Mouse (Mus musculus) liver, embryonic 11.5 days (tissue): ENCODE data around the gene Neu1. TPM values are rescaled to one million over a fixed set of nuclear protein-coding genes. Genes with fewer than 3 reads are reported as not detected.

ENCODE experiments used
- ATAC-seq: fragments of 200-750 bp; cut with Nextera tagmentation; replicated peaks from 2 replicates; pipeline ENCODE4 v1.8.0; 2017; ENCODE audit warnings: moderate number of reproducible peaks, mild to moderate bottlenecking, moderate TSS enrichment, moderate library complexity; ENCODE audit not compliant: low FRiP score
- DNase-seq: peaks from one replicate; pipeline ENCODE4 v3.0.0-alpha.2; 2017; ENCODE audit warnings: low spot score
- H3K27ac ChIP-seq: fragments of 300-500 bp; sonication (generic); 2 replicates; pipeline ENCODE4 v1.5.1; 2014; ENCODE audit warnings: mild to moderate bottlenecking, low read depth, low read length, control low read depth
- H3K27me3 ChIP-seq: fragments of 300-500 bp; sonication (generic); replicated peaks from 2 replicates; pipeline ENCODE4 v1.6.1; 2014; ENCODE audit warnings: low read length, mixed read lengths; ENCODE audit not compliant: control insufficient read depth, insufficient read depth
- H3K36me3 ChIP-seq: fragments of 300-500 bp; sonication (generic); 2 replicates; pipeline ENCODE4 v1.6.1; 2014; ENCODE audit warnings: mild to moderate bottlenecking, low read length, moderate library complexity, mixed read lengths; ENCODE audit not compliant: control insufficient read depth, insufficient read depth
- H3K4me1 ChIP-seq: fragments of 300-500 bp; sonication (generic); replicated peaks from 2 replicates; pipeline ENCODE4 v1.6.1; 2014; ENCODE audit warnings: low read length, mixed read lengths; ENCODE audit not compliant: control insufficient read depth, insufficient read depth
- H3K4me2 ChIP-seq: fragments of 300-500 bp; sonication (generic); 2 replicates; pipeline ENCODE4 v1.6.1; 2014; ENCODE audit warnings: mild to moderate bottlenecking, control low read depth, moderate library complexity
- H3K4me3 ChIP-seq: fragments of 300-500 bp; sonication (generic); 2 replicates; pipeline ENCODE4 v1.5.1; 2014; ENCODE audit warnings: low read depth, low read length, control low read depth
- H3K9ac ChIP-seq: fragments of 300-500 bp; sonication (generic); 2 replicates; pipeline ENCODE4 v1.6.1; 2014; ENCODE audit warnings: low read depth, low read length, control low read depth
- H3K9me3 ChIP-seq: fragments of 300-500 bp; sonication (generic); 2 replicates; pipeline ENCODE4 v1.6.1; 2016; ENCODE audit warnings: low read length, inconsistent platforms, mixed read lengths; ENCODE audit not compliant: control insufficient read depth
- WGBS: fragments of 180-500 bp; shearing (Covaris S2); extraction: QIAGEN DNeasy Blood & Tissue Kit; methylation state at CpG from one replicate; pipeline ENCODE4 v1.1.7; 2014; 5-methylcytosine and 5-hydroxymethylcytosine counted together
- polyA plus RNA-seq: library from polyadenylated mRNA; unstranded; fragments of >200 nt; fragmentation: Nextera tagmentation; extraction: Ambion mirVana; gene quantifications from 2 replicates; pipeline ENCODE4 v1.2.1, GENCODE M21; 2014

Gene Neu1
- polyA plus RNA-seq, 1 experiment from 2014 or later, result 26.4 TPM

DNA sequence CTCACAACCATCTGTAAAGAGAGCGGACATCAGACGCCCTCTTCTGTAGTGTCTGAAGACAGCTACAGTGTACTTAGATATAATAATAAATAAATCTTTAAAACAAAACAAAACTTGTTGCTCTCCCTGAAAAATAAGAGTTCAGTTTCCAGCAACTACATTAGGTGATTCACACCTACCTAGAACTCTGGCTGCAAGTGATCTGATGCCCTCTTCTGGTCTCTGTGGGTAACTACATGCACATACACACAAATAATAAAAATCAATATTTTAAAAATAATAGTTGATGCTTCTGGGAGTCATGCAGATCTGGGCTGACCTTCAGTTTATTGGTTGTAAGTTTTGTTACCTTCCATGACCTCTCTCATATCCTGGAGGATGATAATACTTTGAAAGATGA lies 53.2 kb downstream of the Neu1 start:
- Histone ChIP-seq H3K4me2 (no peak overlapping the region), H3K27ac (no peak overlapping the region), H3K4me1 (peaks cover 10% of the 10 kb centered on the region), H3K9ac (no peak overlapping the region), H3K27me3 (no peaks in the 10 kb centered on the region), H3K36me3 (peaks cover 16% of the 10 kb centered on the region), H3K9me3 (no peaks in the 10 kb centered on the region), H3K4me3 (no peak overlapping the region)
- WGBS, result 68% methylated on average over 2 of the region's 2 CpGs
- no peak for DNase-seq
- no peak for ATAC-seq

Other genes with a start within 250 kb of the Neu1 start
- gene C4b, start 187.4 kb upstream of the Neu1 start, polyA plus RNA-seq, result 0.13 and 0.23 TPM in 2 replicates
- not detected in 2 replicates for gene Cyp21a1, start 126.7 kb upstream of the Neu1 start, polyA plus RNA-seq
- gene Stk19, start 94.3 kb upstream of the Neu1 start, polyA plus RNA-seq, result 25.1 and 27.1 TPM in 2 replicates
- gene Dxo, start 94.2 kb upstream of the Neu1 start, polyA plus RNA-seq, result 55.4 and 56.3 TPM in 2 replicates
- gene Skiv2l, start 81.0 kb upstream of the Neu1 start, polyA plus RNA-seq, result 43.7 and 44.8 TPM in 2 replicates
- gene Nelfe, start 80.9 kb upstream of the Neu1 start, polyA plus RNA-seq, result 108 and 114 TPM in 2 replicates
- 67.6 and 74.9 TPM in 2 replicates for gene Cfb, start 68.7 kb upstream of the Neu1 start, polyA plus RNA-seq
- gene Zbtb12, start 51.8 kb upstream of the Neu1 start, polyA plus RNA-seq, result 0.45 and 0.86 TPM in 2 replicates
- gene Gm20547, start 49.2 kb upstream of the Neu1 start, polyA plus RNA-seq, result 0.09 TPM in 1 of 2 replicates, not detected in the other
- 8.1 and 9.0 TPM in 2 replicates for gene C2, start 33.0 kb upstream of the Neu1 start, polyA plus RNA-seq
- gene Ehmt2, start 32.8 kb upstream of the Neu1 start, polyA plus RNA-seq, result 43.6 and 50.9 TPM in 2 replicates
- gene Slc44a4, start 16.8 kb upstream of the Neu1 start, polyA plus RNA-seq, result 0.97 and 1.3 TPM in 2 replicates
- 0.14 and 0.41 TPM in 2 replicates for gene Hspa1b, start 28.0 kb downstream of the Neu1 start, polyA plus RNA-seq
- gene Gm20481, start 38.7 kb downstream of the Neu1 start, polyA plus RNA-seq, result not detected in 2 replicates
- 4.7 and 5.7 TPM in 2 replicates for gene Hspa1a, start 40.9 kb downstream of the Neu1 start, polyA plus RNA-seq
- 0.66 and 1.5 TPM in 2 replicates for gene Hspa1l, start 41.5 kb downstream of the Neu1 start, polyA plus RNA-seq
- gene Lsm2, start 50.6 kb downstream of the Neu1 start, polyA plus RNA-seq, result 304 and 315 TPM in 2 replicates
- gene Vars, start 69.7 kb downstream of the Neu1 start, polyA plus RNA-seq, result 234 and 245 TPM in 2 replicates
- gene Vwa7, start 85.3 kb downstream of the Neu1 start, polyA plus RNA-seq, result 0.16 TPM in 2 replicates
- 6.9 and 8.5 TPM in 2 replicates for gene Sapcd1, start 96.8 kb downstream of the Neu1 start, polyA plus RNA-seq
- 3.8 and 4.7 TPM in 2 replicates for gene Msh5, start 115.5 kb downstream of the Neu1 start, polyA plus RNA-seq
- 118 and 134 TPM in 2 replicates for gene Clic1, start 118.7 kb downstream of the Neu1 start, polyA plus RNA-seq
- 124 and 132 TPM in 2 replicates for gene Ddah2, start 127.8 kb downstream of the Neu1 start, polyA plus RNA-seq
- 0.34 and 1.8 TPM in 2 replicates for gene Ly6g6c, start 134.1 kb downstream of the Neu1 start, polyA plus RNA-seq
- 8.4 and 11.2 TPM in 2 replicates for gene Mpig6b, start 134.9 kb downstream of the Neu1 start, polyA plus RNA-seq
- 0.57 TPM in 1 of 2 replicates, not detected in the other for gene Ly6g6e, start 145.6 kb downstream of the Neu1 start, polyA plus RNA-seq
- 0.44 and 0.78 TPM in 2 replicates for gene Ly6g6d, start 146.8 kb downstream of the Neu1 start, polyA plus RNA-seq
- gene Ly6g6f, start 154.4 kb downstream of the Neu1 start, polyA plus RNA-seq, result 12.8 and 13.5 TPM in 2 replicates
- 71.6 and 79.8 TPM in 2 replicates for gene Abhd16a, start 158.0 kb downstream of the Neu1 start, polyA plus RNA-seq
- gene Ly6g5c, start 177.0 kb downstream of the Neu1 start, polyA plus RNA-seq, result not detected in 2 replicates
- 0.69 and 0.89 TPM in 2 replicates for gene Ly6g5b, start 184.2 kb downstream of the Neu1 start, polyA plus RNA-seq
- gene Gpank1, start 190.2 kb downstream of the Neu1 start, polyA plus RNA-seq, result 23.7 and 25.2 TPM in 2 replicates
- gene Csnk2b, start 190.8 kb downstream of the Neu1 start, polyA plus RNA-seq, result 246 and 259 TPM in 2 replicates
- 6.0 and 7.1 TPM in 2 replicates for gene D17H6S53E, start 195.1 kb downstream of the Neu1 start, polyA plus RNA-seq
- gene Apom, start 200.8 kb downstream of the Neu1 start, polyA plus RNA-seq, result 429 and 459 TPM in 2 replicates
- gene Bag6, start 203.9 kb downstream of the Neu1 start, polyA plus RNA-seq, result 61.4 and 73.6 TPM in 2 replicates
- 169 and 205 TPM in 2 replicates for gene Prrc2a, start 233.6 kb downstream of the Neu1 start, polyA plus RNA-seq
- 13.9 and 20.0 TPM in 2 replicates for gene Aif1, start 244.8 kb downstream of the Neu1 start, polyA plus RNA-seq